8 mouse cellular contexts compared by ENCODE assay signal in the genomic region with DNA sequence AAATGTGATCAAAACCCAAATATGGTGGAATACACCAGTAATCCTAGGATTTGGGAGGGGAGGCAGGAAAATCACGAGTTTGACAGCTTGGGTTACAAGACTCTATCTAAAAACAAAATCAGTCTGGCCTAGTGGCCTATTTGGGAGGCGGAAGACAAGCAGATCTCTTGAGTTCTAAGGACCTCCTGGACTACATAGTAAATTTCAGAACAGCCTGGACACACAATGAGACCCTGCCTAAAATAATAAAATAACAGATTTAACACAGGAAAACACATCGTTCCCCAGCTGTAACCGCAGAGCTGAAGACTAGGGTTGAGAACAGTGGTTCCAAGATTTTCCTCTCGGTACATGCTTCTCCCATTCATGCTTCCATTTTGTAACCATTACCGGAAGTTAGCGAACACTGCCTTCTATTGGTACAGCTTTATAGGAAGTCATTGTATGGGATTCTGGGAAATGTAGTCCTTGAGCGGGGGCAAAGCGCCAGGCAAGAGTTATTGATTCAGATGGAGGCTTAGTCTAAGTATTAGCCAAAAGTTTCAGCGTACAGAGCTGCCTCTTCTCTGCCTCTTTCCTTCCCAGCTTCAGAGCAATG. TPM values are rescaled to one million over a fixed set of nuclear protein-coding genes. Genes with fewer than 3 reads are reported as not detected.
A peak's percentile ranks its signal among the peaks of the same experiment; 100 is the strongest.
DNase-seq lines count a peak whose midpoint lies in the region; ATAC-seq lines count a peak whose summit lies in the region.

No protein-coding gene starts in this region.

- no peaks in the 10 kb centered on the region for H3K36me3 ChIP-seq in intestine, embryonic 16.5 days (ENCODE audit: control insufficient read depth, insufficient read depth, low read length)

- peak; percentile 41 for DNase-seq in urinary bladder, postnatal 25 days (ENCODE audit: low spot score)
- no peak for DNase-seq in urinary bladder, postnatal 4 days (ENCODE audit: low spot score in 2 of 2)
- DNase-seq in gastrocnemius, postnatal 14 days: peak; percentile 49
- peak; percentile 77 to 84 for DNase-seq in left cerebral cortex, postnatal 14 days (ENCODE audit: low spot score in 2 of 2)
- DNase-seq in right cerebral cortex, postnatal 25 days: peak; percentile 57

- H3K4me2 ChIP-seq in intestine, embryonic 16.5 days (ENCODE audit: low read depth, low read length): peak overlapping the region; percentile 55

- peak; percentile 99 for ATAC-seq in common myeloid progenitor, adult 5-6 weeks (replicated peaks; ENCODE audit: low read depth, poor library complexity, severe bottlenecking)
- peak; percentile 88 for ATAC-seq in intestine, embryonic 16.5 days
- peak; percentile 100 for ATAC-seq in megakaryocyte progenitor cell, adult 5-6 weeks (replicated peaks; ENCODE audit: poor library complexity)

- WGBS in intestine, embryonic 16.5 days: 13% methylated on average over 10 of the region's 10 CpGs

- H3K9me3 ChIP-seq in intestine, embryonic 16.5 days (ENCODE audit: control insufficient read depth, low read length): no peaks in the 10 kb centered on the region

- H3K27ac ChIP-seq in intestine, embryonic 16.5 days (ENCODE audit: low read length): no peak overlapping the region

- H3K4me1 ChIP-seq in intestine, embryonic 16.5 days (ENCODE audit: control insufficient read depth, insufficient read depth, low read length): no peaks in the 10 kb centered on the region

- intact Hi-C loops in gastrocnemius, postnatal 14 days (cut with DNase I; ENCODE audit: low total_unique reads): no loop called here
- intact Hi-C loops in left cerebral cortex, postnatal 14 days (cut with DNase I): no loop called here

- H3K9ac ChIP-seq in intestine, embryonic 16.5 days (ENCODE audit: low read depth, low read length): no peak overlapping the region

- H3K27me3 ChIP-seq in intestine, embryonic 16.5 days (replicated peaks; ENCODE audit: control insufficient read depth, insufficient read depth, low read length): no peaks in the 10 kb centered on the region

- peak overlapping the region; percentile 50 for H3K4me3 ChIP-seq in intestine, embryonic 16.5 days (ENCODE audit: low read length)

RNA-seq across cellular contexts. Expression of a gene that starts 16.7 kb away (rescaled TPM):
- 12.5 and 17.1 TPM in 2 replicates for total RNA-seq in common myeloid progenitor, adult 5-6 weeks (2017)
- 1 to 10 TPM; 4.1 to 6.6 TPM for total RNA-seq in gastrocnemius, postnatal 14 days (2021)
- polyA plus RNA-seq in intestine, embryonic 16.5 days (2015; fragmentation: Nextera tagmentation; extraction: Ambion mirVana): 47.5 and 47.9 TPM in 2 replicates
- total RNA-seq in left cerebral cortex, postnatal 14 days (2021): 10 to 100 TPM; 17.5 to 24.8 TPM
- total RNA-seq in megakaryocyte progenitor cell, adult 5-6 weeks (2015): 14.5 and 20.1 TPM in 2 replicates
- total RNA-seq in megakaryocyte progenitor cell, adult 5-6 weeks (2017): 37.3 and 50.6 TPM in 2 replicates

RNA-seq across cellular contexts. Expression of a gene that starts 25.9 kb away (rescaled TPM):
- not detected in 2 replicates for total RNA-seq in common myeloid progenitor, adult 5-6 weeks (2017)
- total RNA-seq in gastrocnemius, postnatal 14 days (2021): under 1 TPM; 0.33 TPM
- polyA plus RNA-seq in intestine, embryonic 16.5 days (2015; fragmentation: Nextera tagmentation; extraction: Ambion mirVana): 2.6 and 3.5 TPM in 2 replicates
- total RNA-seq in left cerebral cortex, postnatal 14 days (2021): 10 to 100 TPM; 12.5 to 14.7 TPM
- total RNA-seq in megakaryocyte progenitor cell, adult 5-6 weeks (2015): 0.12 TPM in 1 of 2 replicates, not detected in the other
- 0.08 and 0.41 TPM in 2 replicates for total RNA-seq in megakaryocyte progenitor cell, adult 5-6 weeks (2017)

RNA-seq across cellular contexts. Expression of a gene that starts 26.0 kb away (rescaled TPM):
- total RNA-seq in common myeloid progenitor, adult 5-6 weeks (2017): 12.1 and 14.1 TPM in 2 replicates
- 10 to 100 TPM; 13.7 to 14.2 TPM for total RNA-seq in gastrocnemius, postnatal 14 days (2021)
- 93.9 and 97.0 TPM in 2 replicates for polyA plus RNA-seq in intestine, embryonic 16.5 days (2015; fragmentation: Nextera tagmentation; extraction: Ambion mirVana)
- total RNA-seq in left cerebral cortex, postnatal 14 days (2021): 10 to 100 TPM; 28.0 to 33.5 TPM
- total RNA-seq in megakaryocyte progenitor cell, adult 5-6 weeks (2015): 49.4 and 60.5 TPM in 2 replicates
- total RNA-seq in megakaryocyte progenitor cell, adult 5-6 weeks (2017): 19.7 and 22.1 TPM in 2 replicates

RNA-seq across cellular contexts. Expression of a gene that starts 35.5 kb away (rescaled TPM):
- total RNA-seq in common myeloid progenitor, adult 5-6 weeks (2017): 0.09 TPM in 1 of 2 replicates, not detected in the other
- 1 to 10 TPM; 1.4 TPM for total RNA-seq in gastrocnemius, postnatal 14 days (2021)
- 5.2 and 6.2 TPM in 2 replicates for polyA plus RNA-seq in intestine, embryonic 16.5 days (2015; fragmentation: Nextera tagmentation; extraction: Ambion mirVana)
- 100 to 1,000 TPM; 262 to 263 TPM for total RNA-seq in left cerebral cortex, postnatal 14 days (2021)
- 0.42 TPM in 2 replicates for total RNA-seq in megakaryocyte progenitor cell, adult 5-6 weeks (2015)
- total RNA-seq in megakaryocyte progenitor cell, adult 5-6 weeks (2017): 0.21 TPM in 1 of 2 replicates, not detected in the other

RNA-seq across cellular contexts. Expression of a gene that starts 48.9 kb away (rescaled TPM):
- 1.8 and 2.7 TPM in 2 replicates for total RNA-seq in common myeloid progenitor, adult 5-6 weeks (2017)
- total RNA-seq in gastrocnemius, postnatal 14 days (2021): 10 to 100 TPM; 18.8 to 24.7 TPM
- polyA plus RNA-seq in intestine, embryonic 16.5 days (2015; fragmentation: Nextera tagmentation; extraction: Ambion mirVana): 23.3 and 24.7 TPM in 2 replicates
- total RNA-seq in left cerebral cortex, postnatal 14 days (2021): 10 to 100 TPM; 18.5 to 22.6 TPM
- total RNA-seq in megakaryocyte progenitor cell, adult 5-6 weeks (2015): 0.64 and 1.6 TPM in 2 replicates
- 0.67 and 2.3 TPM in 2 replicates for total RNA-seq in megakaryocyte progenitor cell, adult 5-6 weeks (2017)

Comparison
In these comparisons a context has a peak if more than half of its experiments do, and no peak if none do; other contexts are left out.
1. DNase-seq: peak in urinary bladder, postnatal 25 days (single experiment), gastrocnemius, postnatal 14 days (single experiment), left cerebral cortex, postnatal 14 days (2 of 2) and right cerebral cortex, postnatal 25 days (single experiment); none in urinary bladder, postnatal 4 days (0 of 2).
2. RNA of a gene that starts 25.9 kb away (total RNA-seq): 12.5 to 14.7 TPM in left cerebral cortex, postnatal 14 days; 0.33 TPM in gastrocnemius, postnatal 14 days, 0.08 to 0.41 TPM in megakaryocyte progenitor cell, adult 5-6 weeks and not detected in common myeloid progenitor, adult 5-6 weeks; every median in the first group is over 4 times any median in the second.
3. Peak in every context shown above with its lines, with median percentiles within 50 percentile points of each other: ATAC-seq.